Mouse (Mus musculus) monocyte, adult 2 months (primary cell): Measurements from ENCODE around the gene Cald1.

ENCODE experiments used
- DNase-seq, 2 experiments: peaks; one replicate each; pipeline ENCODE4 v3.0.0; 2022; ENCODE audit warnings: low spot score in 2 of 2, low read depth in 1 of 2

Gene Cald1

DNA sequence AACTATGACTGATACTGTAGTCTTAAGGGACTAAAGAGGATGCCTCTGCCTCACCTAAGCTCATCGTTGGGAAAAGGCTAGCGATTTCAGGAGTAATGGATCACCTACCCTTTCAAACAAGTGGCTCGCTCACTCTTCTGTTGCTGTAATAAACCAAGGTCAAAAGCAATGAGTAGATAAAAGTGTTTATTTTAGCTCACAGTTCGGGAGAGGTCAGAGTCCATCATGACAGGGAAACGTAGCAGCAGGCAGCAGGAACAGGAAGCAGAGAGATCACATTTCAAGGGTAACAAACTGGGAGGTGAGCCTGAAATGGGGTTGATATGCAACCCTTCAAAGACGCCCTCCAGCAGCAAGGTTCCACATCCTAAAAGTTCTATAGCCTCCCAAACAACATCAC lies 64.3 kb downstream of the Cald1 start:
- no peak for DNase-seq

DNA sequence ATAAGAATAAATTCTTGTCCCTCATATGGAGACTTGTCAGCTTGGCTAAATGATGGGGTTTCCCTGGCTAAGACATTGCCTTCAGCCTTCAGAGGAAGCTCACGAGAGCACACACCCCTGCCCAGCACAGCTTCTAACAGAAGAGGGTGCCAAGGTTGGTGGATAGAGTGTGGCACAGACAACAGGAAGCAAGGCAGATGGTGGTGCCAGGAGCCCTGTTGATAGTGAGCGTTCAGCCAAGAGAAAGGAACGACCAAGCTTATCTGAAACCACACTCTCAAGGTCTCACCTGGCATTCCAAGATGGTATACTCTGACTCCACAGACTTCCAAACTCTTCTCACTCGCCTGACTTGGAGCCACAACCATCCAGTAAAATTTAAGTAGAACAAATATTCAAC lies 66.0 kb downstream of the Cald1 start:
- no peak for DNase-seq

DNA sequence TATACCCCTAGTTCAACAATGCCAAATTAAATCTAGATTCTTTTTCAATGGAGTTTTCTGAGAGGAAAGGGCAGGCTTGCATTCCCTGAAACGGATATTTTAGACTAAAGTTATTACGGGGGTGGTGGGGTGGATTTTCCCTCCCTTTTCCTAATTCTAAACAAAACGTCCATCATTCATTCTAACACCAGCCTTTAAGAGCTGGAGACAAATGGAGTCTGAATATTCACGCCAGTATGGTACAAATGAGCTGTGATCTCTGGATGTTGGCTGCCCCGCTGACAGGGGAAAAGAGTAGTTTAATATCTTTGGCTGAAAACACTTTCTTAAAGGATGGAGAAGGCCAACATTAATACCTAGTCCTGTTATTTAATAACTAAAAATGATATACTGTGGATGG lies 66.4 kb downstream of the Cald1 start:
- DNase-seq = no peak

DNA sequence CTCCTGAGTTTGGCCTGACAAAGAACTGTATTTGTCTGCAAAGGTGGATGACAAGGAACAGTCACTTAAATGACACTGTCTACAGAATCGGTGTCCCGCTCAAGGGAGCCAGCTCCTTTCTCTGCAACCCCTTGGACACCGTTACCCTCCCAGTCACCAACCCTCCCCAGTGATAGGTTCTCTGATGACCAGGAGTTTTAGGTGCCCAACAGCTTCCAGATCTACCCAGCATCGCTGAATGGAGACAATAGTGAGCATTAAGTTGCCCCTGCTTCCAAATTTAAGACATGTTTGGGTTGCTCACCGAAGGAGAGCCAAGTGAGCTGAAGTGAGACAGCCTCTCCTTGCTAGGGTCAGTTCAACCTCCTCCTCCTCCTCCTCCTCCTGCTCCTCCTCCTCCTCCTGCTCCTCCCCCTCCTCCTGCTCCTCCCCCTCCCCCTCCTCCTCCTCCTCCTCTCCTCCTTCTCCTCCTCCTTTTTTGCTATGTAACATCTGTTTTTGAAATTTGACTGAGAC lies 70.5 kb downstream of the Cald1 start:
- DNase-seq = no peak

DNA sequence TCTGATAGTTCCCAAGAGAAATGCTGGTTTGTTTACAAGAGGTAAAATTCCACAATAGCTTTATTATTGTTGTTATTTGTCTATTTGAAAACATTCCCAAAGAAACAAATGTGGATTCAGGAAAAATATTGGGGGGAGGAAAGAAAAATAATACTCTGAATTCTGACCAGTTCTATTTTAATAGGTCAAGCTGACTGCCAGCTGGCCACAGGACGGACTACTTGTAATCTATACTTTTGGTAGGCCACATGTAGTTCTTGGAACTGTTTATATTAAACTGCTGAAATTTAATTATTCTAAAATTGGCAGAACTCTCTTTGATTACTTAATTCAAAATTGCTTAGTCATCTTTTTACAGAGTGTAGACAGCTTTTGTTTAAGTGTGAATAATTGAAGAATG lies 73.1 kb downstream of the Cald1 start:
- DNase-seq = no peak

DNA sequence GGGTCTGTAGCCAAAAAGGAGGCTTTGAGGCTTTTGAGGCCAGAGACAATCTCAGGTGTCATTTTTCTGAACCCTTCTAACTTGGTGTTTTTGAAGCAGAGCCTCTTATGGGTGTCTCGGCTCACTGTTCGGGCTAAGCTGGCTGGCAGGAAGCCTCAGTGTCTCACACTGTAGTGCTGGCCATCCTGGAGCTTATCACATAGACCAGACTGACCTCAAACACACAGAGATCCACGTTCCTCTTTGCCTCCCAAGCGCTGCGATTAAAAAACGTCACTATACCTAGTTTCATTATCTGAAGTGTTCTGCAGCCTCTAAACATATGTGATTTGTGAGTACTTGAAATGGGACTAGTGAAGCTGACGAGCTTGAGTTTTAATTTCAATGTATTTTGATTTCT lies 76.1 kb downstream of the Cald1 start:
- DNase-seq = no peak

DNA sequence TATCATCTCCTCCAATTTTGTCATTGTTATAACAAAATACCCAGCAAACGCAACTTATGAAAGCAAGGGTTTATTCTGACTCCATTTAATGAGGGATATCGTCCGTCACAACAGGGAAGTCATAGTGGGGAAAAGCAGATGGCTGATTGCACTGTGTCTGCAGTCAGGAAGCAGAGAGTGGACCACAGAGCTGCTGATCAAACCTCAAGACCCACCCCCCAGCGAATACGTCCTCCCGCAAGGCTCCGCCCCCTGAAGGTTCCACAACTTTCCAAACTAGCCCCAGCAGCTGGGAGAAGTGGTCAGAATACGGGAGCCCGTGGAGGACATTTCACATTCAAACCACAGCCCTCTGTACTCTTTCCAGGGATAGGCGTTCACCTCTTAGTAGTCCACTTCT lies 76.6 kb downstream of the Cald1 start:
- DNase-seq = no peak

DNA sequence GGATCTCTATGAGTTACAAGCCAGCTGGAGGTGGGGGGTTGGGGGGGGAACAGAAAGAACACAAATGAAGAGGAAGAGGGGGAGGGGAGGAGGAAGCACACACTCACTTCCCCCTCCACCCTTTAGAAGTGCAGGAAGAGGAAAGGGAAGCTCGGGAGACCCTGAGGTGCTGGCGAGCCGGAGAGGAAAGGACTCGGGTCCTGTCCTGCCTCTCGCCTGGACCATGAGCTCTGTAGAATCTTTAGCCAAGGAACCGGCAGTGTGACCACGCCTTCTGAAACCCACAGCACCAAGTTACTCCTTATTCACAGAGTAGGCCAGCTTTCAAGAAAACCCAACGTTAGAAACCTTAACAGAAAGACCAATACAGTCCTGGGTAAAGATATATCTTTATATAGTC lies 83.8 kb downstream of the Cald1 start:
- no peak for DNase-seq

DNA sequence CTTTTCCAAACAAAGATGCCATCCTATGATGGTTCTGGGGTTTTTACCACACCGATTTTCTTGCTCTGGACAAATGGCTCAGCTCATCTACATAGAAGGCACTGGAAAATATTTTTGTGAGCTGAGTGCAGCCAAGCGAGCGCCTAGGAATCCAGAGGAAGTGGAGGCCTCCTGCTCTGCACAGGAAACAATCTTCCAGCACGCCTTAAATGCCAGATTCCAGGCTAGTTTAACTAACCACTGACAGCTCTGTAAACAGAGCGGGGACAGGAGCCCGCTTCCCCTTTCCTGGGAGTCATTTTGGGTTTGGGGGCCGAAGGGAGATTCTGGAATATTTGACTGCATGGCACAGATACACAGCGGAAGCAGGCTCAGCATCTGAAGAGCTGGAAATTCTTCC lies 86.6 kb downstream of the Cald1 start:
- no peak for DNase-seq

DNA sequence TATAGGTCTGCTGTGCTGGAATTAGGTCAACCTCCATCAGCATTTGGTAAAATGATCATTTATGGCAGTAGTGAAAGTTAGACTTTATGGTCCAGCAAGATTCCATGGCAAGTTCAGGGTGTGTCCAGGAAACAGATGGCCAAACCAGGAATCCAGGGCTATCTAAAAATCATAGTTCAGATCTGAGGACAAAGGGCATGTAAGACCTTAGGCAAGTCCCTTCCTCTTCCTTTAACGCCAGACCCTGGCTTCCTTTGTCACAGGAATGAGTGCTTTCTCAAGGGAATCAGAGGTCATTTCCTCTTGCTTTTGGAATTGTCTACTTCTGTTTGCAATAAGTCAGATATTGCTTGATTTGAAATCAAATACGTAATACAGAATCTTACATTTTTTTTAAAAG lies 90.7 kb downstream of the Cald1 start:
- no peak for DNase-seq

DNA sequence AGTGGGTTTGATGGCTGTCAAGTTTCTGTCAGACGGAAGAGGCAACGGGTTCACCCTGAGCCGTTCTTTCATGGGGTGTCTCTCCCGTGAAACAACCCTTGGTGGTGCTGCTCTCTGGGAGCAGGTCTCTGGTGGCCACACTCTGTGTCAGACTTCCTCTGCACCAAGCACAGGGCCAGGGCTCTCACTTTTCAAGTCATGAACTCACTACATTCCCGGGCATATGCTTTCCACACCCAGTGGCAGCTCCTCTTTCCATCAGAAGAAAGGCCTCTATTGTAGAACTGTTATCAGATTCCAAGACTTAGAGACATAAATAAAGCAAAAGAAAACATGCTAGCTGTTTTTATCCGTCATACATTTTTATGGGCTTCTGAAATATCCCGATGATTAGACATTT lies 93.1 kb downstream of the Cald1 start:
- no peak for DNase-seq

DNA sequence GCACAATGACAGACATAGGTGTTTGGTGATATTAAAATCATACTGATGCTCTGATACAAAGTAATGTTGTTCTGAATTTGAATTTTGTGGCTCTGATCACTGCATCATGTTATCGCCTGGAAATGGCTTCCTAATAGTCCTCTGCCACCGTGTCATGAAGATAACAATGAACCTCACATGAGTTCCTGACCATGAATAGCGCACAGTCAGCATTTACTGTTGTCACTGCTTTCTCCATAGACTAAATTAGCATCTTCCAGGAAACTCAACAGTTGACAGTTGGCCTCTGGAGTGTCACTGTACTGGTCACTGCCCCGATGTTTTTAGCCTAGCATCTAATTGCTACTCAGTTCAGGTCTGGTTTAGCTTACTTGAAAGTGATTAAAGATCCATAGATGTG lies 95.8 kb downstream of the Cald1 start:
- no peak for DNase-seq

DNA sequence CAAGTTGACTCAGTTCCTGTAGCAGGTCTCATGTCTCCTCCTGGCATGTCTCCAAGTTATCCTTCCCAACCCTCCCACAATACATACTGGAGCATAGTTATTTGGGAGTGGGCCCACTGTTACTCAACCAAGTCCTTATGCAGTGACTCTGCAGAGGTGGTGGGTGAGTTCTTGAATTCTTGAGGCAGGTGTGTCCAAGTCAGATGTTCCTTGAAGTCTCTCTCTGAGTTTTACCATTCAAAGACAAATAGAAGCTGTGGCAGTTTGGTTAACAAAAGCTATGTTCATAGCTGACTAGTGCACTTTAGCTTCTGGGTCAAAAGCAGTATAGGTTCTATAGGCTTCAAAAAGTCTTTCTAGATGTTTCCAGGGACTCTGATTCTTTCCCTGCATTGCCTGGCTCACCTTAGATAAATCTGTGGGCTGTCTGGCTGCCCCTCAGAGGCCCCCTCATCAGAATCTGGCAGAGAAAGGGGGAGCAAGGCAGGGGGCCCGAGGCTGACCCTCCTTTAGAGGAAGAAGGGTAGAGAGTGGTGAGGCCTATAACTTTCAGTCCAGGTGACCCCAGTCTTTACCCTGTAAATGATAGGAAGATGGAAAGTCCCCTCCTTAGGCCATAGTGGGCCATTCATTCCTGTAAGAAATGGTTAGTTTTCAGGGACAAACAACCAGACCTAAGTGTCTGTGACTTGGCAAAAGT lies 105.3 kb downstream of the Cald1 start:
- DNase-seq = no peak

DNA sequence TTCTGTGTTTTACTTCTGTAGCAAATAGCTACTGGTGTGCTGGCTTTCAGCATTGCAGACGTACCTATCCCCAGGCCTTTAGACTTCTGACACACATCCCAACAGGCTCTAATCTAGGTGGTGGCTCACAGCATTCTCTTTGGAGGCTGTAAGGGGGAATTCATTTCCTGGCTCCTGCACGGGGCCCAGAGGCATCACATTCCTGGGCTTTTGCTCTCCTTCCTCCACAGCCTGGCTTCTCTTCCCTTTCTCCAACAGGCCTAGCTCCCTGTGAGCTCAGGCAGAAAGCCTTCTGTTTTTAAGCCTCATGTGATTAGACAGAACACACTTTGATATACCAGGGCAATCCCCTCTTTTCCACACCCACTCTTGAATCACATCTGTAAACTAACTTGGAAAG lies 109.2 kb downstream of the Cald1 start:
- DNase-seq = no peak

DNA sequence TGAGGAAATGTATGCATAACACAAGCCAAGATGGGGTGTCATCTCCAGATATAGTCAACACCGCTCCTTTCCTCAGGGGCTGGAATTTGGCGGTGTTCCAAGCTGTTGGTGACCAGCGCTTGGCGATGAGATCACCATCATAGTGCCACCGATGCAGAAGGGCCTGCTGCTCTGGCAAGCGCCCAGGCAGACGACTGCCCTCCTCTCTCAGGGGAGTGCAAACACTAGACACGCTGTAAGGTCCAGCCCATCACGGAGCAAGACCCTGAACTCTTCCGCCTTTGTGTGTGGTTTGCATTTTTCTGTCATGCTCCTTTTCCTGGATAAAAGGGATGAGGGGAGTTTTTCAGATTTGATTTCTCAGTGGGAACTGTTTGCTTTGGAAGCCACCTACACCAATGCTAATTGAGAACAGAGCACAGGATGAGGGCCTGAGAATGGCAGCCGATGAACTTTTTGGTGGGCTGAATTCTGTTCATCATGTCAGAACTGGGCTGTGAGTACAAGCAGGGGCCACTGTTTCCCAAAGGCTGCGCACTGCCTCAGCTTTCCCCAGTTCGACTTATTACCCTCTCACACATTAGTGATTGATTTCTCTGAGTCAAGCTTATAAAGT lies 110.5 kb downstream of the Cald1 start:
- DNase-seq = no peak

DNA sequence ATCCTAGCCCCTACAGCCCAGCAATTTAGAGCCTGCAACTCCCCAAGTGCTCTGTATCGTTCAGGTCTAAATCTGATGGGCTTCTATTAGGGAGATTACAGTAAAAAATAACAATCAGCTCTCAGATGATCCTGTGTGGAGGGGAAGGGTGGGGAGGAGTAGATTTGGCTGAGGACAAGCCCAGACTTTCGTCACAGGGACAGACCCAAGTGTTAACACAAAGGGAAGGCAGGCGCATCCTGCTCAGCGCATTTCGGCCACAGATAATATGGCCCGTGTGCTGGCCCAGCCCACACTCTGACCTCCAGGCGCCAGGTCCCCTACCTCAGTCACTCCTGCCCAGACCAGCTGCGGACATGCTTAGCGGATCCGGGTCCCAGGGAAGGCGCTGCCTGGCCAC lies 111.0 kb downstream of the Cald1 start:
- DNase-seq = no peak

DNA sequence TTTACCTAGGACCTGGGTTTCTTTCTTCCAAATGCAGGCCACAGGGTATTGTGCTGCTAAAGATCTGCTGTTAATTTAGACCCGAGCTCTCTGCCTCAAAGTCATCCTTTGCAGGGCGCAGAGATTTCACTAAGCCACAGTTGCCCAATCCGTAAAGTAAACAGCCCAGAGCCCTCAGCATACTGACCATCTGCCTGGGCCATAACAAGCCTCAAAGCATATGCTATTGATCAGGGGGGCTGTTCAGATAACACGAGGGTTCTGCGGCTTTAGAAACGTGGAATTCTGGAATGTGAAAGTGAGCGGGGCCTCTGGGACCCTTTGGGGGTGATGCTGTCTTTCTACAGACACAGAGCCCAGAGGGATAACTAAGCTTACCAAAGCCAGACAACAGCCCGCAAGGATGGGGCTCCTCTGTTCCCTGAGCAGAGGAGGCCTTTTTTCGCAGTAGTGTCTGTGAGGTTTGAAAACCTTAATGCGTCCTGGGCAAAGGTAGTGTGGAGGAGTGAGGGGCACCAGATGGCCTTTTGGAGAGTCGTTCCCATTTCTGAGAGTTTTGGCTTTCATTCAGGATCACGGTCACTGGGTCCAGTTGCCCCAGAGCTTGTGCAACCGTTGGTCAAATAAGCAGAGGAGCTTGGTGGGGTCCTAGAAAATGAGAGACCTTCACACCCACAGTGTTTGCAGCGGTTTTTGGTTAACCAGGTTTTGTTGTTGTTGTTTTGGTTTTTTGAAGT lies 111.8 kb downstream of the Cald1 start:
- DNase-seq = no peak

DNA sequence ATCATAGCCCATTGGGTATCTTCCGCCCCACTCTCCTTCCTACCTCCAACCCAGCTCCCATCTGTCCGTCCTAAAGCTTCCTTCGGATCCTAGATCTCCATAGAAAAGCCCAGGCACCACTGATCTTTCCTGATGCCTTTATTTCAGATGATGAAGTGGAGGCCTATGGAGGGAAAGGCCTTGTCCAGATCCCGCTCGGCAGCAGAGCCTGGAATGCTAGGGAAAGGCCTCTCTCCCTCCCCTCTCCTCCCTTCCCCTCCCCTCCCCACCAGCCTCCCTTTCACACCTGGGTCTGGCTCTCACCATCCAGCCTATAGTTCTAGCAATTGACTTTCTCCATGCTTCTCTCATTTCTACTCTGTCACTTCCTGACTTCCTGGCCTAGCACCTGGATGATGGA lies 112.5 kb downstream of the Cald1 start:
- no peak for DNase-seq

DNA sequence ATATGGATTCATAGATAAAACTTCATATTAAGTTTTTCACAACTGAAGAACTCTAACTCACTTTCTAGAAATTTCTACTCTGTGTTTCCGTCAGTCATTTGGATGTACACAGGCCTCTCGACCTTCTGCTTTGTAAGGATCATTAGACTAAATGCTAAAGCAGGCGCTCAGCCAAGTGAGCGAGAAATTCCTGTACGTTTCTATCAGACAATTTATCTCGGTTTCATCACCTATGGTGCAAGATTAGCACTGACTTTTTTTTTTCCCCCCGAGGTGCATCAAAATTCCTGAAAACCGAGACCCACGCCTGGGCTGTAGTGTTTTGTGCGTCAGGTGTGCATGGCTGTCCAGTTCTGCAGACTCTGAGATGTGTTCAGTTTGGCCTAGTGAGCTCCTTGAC lies 113.3 kb downstream of the Cald1 start:
- DNase-seq = no peak

DNA sequence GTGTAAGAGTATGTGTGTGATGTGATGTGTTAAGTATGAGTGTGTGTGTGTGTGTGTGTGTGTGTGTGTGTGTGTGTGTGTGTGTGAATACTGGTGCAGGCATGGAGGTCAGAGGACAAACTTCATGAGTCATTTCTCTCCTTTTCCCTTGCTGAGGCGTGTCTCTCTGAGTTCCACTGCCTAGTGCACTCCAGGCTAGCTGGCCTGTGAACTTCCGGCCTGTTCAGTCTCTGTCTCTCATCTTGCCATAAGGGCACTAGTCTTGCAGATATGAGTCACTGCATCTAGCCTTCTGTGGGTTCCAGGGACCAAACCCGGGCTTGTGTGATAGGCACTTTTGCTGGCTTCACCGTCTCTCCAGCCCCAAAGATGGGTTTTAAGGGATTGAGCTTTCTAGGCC lies 114.9 kb downstream of the Cald1 start:
- no peak for DNase-seq

DNA sequence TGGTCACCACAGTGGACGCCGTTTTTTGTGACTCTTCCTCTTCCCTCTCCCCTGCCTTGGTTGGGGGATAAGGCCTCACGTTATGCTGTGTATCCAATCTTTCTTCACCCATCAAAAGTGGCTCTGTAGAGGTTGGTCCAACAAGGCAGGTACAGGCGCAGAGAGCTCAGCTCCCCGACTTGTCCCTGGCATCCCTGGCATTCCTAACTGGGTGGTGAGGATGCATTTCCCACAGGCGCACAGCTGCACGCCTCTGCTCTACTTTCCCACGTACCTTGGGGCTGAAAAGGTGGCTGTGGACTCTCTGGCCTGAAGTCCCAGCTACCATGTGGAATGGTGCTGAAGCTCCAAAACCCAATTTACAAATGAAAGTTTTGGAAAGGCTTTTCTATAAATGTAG lies 115.5 kb downstream of the Cald1 start:
- DNase-seq = no peak

DNA sequence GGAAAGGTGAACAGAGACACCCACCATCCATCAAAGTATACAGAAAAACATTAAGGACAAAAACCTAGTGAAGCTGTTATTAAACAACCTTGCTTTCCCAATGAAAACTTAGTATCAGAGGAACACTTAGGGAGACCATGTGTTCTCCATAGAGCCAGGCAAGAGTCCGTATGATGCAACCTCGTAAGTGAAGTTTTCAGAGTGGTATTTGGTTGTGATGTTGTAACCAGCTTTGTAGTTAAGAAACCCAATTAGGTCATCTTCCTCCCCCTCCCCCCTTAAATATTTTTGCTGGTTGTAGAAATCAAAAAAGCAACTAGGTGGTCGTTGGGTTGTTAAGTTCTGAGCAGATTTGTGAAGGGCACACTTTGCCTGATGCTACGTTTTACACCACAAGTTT lies 116.3 kb downstream of the Cald1 start:
- no peak for DNase-seq
